Mouse (Mus musculus) kidney, adult 2 months (tissue): Measurements from ENCODE around the gene Thy1. TPM values are rescaled to one million over a fixed set of nuclear protein-coding genes. Genes with fewer than 3 reads are reported as not detected.

ENCODE experiments used
- DNase-seq: peaks from one replicate; pipeline ENCODE4 v3.0.0; 2021
- H3K27ac ChIP-seq: fragments of 200-500 bp; 2 replicates; pipeline ENCODE4 v1.5.1; 2012; ENCODE audit warnings: low read depth, low read length, control low read depth, inconsistent platforms; ENCODE audit not compliant: insufficient read depth
- H3K27me3 ChIP-seq: fragments of 200-500 bp; replicated peaks from 2 replicates; pipeline ENCODE4 v1.6.1; 2012; ENCODE audit warnings: mild to moderate bottlenecking, moderate library complexity, low read length, inconsistent platforms; ENCODE audit not compliant: control insufficient read depth, insufficient read depth
- H3K36me3 ChIP-seq: fragments of 200-500 bp; 2 replicates; pipeline ENCODE4 v1.6.1; 2012; ENCODE audit warnings: mild to moderate bottlenecking, moderate library complexity, low read length, inconsistent platforms; ENCODE audit not compliant: control insufficient read depth, insufficient read depth
- H3K4me1 ChIP-seq: fragments of 200-500 bp; 2 replicates; pipeline ENCODE4 v1.6.1; 2011; ENCODE audit warnings: low read length; ENCODE audit not compliant: control insufficient read depth, insufficient read depth
- H3K4me3 ChIP-seq: fragments of 200-500 bp; 2 replicates; pipeline ENCODE4 v1.5.1; 2011; ENCODE audit warnings: mild to moderate bottlenecking, low read depth, low read length, control low read depth; ENCODE audit not compliant: insufficient read depth
- CTCF ChIP-seq: fragments of 200-500 bp; conservative IDR thresholded peaks from 2 replicates; pipeline ENCODE4 v1.5.1; 2011; ENCODE audit warnings: low read depth, mild to moderate bottlenecking, control low read depth, low read length, moderate library complexity, mixed read lengths; ENCODE audit not compliant: insufficient read depth, insufficient read length
- POLR2A ChIP-seq: fragments of 200-500 bp; IDR thresholded peaks from one replicate; pipeline ENCODE4 v1.6.1; 2011; ENCODE audit warnings: low read depth, low read length, control low read depth
- WGBS: fragments of 180-500 bp; shearing (Covaris S2); methylation state at CpG from one replicate; pipeline ENCODE4 v1.1.7; 2018; 5-methylcytosine and 5-hydroxymethylcytosine counted together
- polyA plus RNA-seq: library from polyadenylated mRNA; depleted of rRNA; stranded (reverse); fragments of >200 nt; gene quantifications from 2 replicates; pipeline ENCODE4 v1.2.3, GENCODE M21; 2012

Thy1 gene
- polyA plus RNA-seq, 1 experiment = 20.6 TPM

DNA sequence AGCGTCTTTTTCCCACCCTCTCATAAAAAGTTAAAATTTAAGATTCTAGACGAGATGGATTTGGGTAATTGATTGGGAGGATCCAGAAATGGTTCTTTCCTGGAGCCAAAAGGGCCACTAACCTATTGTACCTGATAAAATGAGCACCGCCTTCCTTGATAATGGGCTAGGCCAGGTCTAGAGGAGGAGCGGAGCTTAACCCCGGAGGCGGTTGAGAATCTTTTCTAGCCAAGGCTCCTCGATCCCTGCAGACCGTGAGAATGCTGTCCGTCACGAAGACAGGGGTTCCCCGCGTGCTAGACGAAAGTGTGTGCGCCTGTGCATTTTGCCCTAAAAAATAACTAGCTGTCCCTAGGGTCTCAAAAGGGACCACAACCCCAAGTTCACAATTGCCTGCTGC, 41.1 kb downstream of the Thy1 start:
- peak overlapping the region; percentile 93 for H3K27ac ChIP-seq
- 6% methylated on average over 14 of the region's 14 CpGs for WGBS
- H3K36me3 ChIP-seq = no peaks in the 10 kb centered on the region
- peak overlapping the region; percentile 55 for H3K4me3 ChIP-seq
- TF ChIP-seq CTCF (no peak), POLR2A (no peak)
- peaks cover 35% of the 10 kb centered on the region for H3K4me1 ChIP-seq
- no peaks in the 10 kb centered on the region for H3K27me3 ChIP-seq
- DNase-seq = no peak

DNA sequence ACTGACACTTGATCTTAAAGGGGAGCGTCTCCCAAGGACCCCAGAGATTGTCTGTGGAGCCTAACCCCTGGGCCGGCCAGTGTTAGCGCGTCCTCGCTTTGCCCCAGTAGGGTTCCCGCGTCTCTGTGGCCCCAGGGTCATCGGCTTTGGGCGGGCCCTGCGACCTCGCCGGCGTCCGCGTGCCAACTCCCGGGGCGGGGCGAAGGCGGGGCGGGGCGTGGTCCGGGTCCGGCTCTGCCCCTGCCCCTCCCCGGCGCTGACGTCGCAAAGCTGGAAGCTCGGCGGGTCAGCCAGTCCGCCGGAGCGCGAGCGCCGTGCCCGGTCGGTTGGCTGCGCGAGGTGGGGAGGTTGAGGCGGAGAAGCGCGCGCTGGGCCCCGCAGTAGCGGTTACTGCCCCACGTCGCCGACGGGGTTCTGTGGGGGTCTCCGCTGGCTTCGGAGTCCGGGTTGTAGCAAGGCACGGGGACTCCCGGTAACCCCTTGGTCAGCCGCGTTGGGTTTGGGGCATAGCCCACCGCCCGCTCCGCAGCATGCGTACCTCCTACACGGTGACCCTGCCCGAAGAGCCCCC, 41.6 kb downstream of the Thy1 start:
- peak; percentile 98 for DNase-seq
- Histone ChIP-seq H3K4me1 (peaks cover 30% of the 10 kb centered on the region), H3K36me3 (no peaks in the 10 kb centered on the region; the same call in 1 of the 2 replicates), H3K4me3 (peak overlapping the region; percentile 81), H3K27me3 (no peaks in the 10 kb centered on the region), H3K27ac (peak overlapping the region; percentile 99)
- WGBS = under 1% methylated on average over 62 of the region's 62 CpGs
- TF ChIP-seq CTCF = no peak
- TF ChIP-seq POLR2A = peak; percentile 42

DNA sequence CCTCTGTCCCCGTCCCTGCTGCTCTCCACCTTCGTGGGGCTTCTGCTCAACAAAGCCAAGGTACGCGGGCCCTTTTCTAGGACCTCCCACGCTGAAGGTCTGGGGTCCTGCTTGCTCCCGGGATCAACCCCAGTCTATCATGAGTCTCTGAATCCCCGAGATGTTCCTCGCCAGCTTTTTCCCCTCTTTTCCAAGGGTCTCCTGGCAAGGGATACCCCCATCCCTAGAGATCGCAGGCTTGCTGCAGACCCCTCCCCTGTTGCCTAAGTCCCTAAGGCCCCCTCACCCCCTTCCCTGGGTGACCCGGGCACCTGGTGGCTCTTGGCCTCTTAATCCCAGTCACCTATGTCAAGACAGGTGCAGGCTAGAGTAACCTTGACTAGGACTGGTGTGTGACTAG, 42.1 kb downstream of the Thy1 start:
- peaks cover 27% of the 10 kb centered on the region for H3K4me1 ChIP-seq
- 6% methylated on average over 10 of the region's 10 CpGs for WGBS
- peak overlapping the region; percentile 99 for H3K27ac ChIP-seq
- no peak for DNase-seq
- H3K4me3 ChIP-seq = peak overlapping the region; percentile 81
- no peak for TF ChIP-seq CTCF
- TF ChIP-seq POLR2A = no peak
- H3K36me3 ChIP-seq = peaks cover 2% of the 10 kb centered on the region
- H3K27me3 ChIP-seq = no peaks in the 10 kb centered on the region

DNA sequence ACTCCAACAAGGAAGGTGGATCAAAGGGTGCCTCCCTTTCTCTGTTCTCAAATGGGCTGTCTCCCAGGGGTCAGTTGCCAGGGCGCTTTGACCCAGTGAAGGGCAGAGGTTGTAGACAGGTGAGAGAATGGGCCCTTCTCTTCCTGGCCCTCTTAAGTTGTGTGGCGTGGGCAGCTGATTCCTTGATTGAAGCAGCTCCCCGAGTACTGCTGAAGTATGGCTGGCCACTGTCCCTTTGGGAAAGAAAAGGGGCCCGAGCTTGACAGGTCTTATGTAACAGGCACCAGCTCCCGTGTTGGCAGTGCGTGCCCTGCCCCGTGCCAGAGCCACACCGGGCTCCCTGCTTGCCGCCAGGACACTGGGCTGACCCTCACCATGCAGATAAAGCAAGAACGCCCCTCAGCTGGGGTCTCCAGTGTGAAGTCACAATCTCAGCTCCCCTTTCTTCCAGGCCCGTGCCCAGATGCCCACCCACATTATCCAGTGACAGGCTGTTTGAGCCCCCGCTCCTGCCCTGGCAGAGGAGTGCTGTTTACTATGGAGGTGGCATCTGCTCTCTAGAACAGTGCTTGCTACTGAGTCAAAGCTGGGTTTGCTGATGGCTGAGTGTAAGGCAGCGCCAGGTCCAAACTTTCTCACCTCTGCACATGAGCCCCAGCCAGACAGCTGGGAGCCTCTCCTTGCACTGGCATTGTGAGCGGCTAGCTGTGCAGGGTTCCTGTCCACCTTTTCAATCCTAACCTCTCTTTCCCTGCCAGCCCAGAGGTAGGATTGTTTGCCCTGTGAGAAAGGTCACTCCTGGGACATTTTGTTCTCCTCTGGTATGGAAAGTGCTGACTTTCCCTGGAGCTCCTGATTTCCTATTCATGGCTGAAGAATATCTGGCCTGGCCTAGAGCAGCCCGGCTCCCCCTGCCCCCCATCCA, 42.8 kb downstream of the Thy1 start:
- 46% methylated on average over 15 of the region's 15 CpGs for WGBS
- DNase-seq = peak; percentile 88
- peak overlapping the region; percentile 99 for H3K27ac ChIP-seq

DNA sequence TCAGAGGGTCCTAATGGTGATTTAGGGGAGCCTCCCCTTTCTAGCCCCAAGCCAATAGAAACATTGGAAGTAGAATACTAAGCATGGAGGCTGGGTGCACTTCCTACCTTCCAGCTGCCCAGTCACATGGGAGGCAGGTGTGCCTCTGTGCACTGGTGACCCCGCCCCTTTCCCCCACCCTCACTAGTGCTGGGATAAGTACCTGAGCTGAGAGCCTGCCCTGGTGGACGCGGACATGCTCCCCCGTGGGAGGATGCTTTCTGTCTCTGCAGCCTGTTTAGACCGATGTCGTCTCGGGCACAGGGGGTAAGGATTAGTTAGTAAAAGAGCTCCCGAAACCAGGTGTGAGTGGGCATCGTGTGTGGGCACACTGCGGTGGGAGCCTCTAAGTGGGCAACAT, 43.8 kb downstream of the Thy1 start:
- DNase-seq = peak; percentile 83
- peak overlapping the region; percentile 56 for H3K4me3 ChIP-seq
- H3K36me3 ChIP-seq = peaks cover 7% of the 10 kb centered on the region
- H3K4me1 ChIP-seq = peaks cover 16% of the 10 kb centered on the region
- 37% methylated on average over 10 of the region's 10 CpGs for WGBS
- peak; percentile 66 for TF ChIP-seq POLR2A
- no peak for TF ChIP-seq CTCF
- H3K27ac ChIP-seq = peak overlapping the region; percentile 60
- no peaks in the 10 kb centered on the region for H3K27me3 ChIP-seq

More for the DNA sequence above, 42.8 kb downstream of the Thy1 start:
- TF ChIP-seq POLR2A = peak; percentile 66
- no peak for TF ChIP-seq CTCF
- Histone ChIP-seq H3K27me3 (no peaks in the 10 kb centered on the region), H3K4me1 (peaks cover 19% of the 10 kb centered on the region), H3K4me3 (peak overlapping the region; percentile 81), H3K36me3 (peaks cover 4% of the 10 kb centered on the region)

DNA sequence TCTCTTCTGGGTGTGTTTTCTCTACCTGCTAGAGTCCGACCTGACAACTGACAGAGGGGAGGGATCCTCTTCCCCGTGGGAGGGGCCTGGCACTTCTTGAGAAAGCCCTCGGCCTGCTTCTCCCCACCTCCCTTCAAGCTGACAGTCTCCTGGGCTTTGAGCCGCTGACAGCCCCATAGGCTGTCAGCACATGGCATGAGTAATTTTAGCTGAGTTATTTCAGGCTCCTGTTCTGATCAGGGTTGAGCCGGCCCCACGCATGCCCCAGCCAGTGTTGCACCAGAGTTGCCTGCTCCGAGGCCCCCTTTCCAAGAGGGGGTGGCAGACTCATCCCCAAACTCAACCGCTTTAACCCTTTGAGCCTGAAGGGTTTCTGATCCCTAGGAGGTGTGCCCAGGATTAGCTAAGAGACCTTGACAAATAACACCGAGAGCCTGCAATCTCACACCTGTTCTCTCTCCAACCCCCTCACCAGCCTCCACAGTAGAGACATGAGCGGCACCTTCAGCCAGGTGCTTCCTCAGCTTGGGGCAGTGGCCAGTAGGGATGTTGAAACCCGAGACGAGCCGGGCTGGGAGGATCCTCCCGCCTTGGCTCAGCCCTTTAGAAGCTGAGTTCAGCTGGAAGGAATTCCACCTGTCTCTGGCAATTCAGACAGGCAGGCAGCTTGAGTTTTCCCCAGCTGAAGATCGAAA, 44.7 kb downstream of the Thy1 start:
- DNase-seq = peak; percentile 66
- Histone ChIP-seq H3K4me1 (peaks cover 16% of the 10 kb centered on the region), H3K4me3 (peak overlapping the region; percentile 56), H3K36me3 (peaks cover 8% of the 10 kb centered on the region), H3K27me3 (no peaks in the 10 kb centered on the region), H3K27ac (peak overlapping the region; percentile 60)
- TF ChIP-seq POLR2A (no peak), CTCF (no peak)
- WGBS = 25% methylated on average over 15 of the region's 15 CpGs
